Mouse (Mus musculus) limb, embryonic 10.5 days (tissue): Measurements from ENCODE around the gene Lsmem1. TPM values are rescaled to one million over a fixed set of nuclear protein-coding genes. Genes with fewer than 3 reads are reported as not detected.
"Not testable (repeated sequence)": the region's sequence is repeated elsewhere in the genome, so short reads cannot be mapped to it uniquely, and the experiment has no call there.

ENCODE experiments used
- DNase-seq: peaks from one replicate; pipeline ENCODE4 v3.0.0-alpha.2; 2017; ENCODE audit warnings: low spot score
- H3K27ac ChIP-seq: fragments of 300-500 bp; sonication (generic); 2 replicates; pipeline ENCODE4 v1.5.1; 2016; ENCODE audit warnings: mild to moderate bottlenecking
- H3K27me3 ChIP-seq: fragments of 300-500 bp; sonication (generic); 2 replicates; pipeline ENCODE4 v1.6.1; 2016; ENCODE audit warnings: low read depth, mild to moderate bottlenecking; ENCODE audit not compliant: poor library complexity, severe bottlenecking
- H3K36me3 ChIP-seq: fragments of 300-500 bp; sonication (generic); 2 replicates; pipeline ENCODE4 v1.6.1; 2016; ENCODE audit warnings: mild to moderate bottlenecking, moderate library complexity
- H3K4me1 ChIP-seq: fragments of 300-500 bp; sonication (generic); 2 replicates; pipeline ENCODE4 v1.6.1; 2016
- H3K4me3 ChIP-seq: fragments of 300-500 bp; sonication (generic); 2 replicates; pipeline ENCODE4 v1.5.1; 2016; ENCODE audit warnings: mild to moderate bottlenecking, moderate library complexity
- H3K9me3 ChIP-seq: fragments of 300-500 bp; sonication (generic); replicated peaks from 2 replicates; pipeline ENCODE4 v1.6.1; 2016; ENCODE audit warnings: mild to moderate bottlenecking
- WGBS: fragments of 180-500 bp; shearing (Covaris S2); methylation state at CpG from one replicate; pipeline ENCODE4 v1.1.7; 2016; 5-methylcytosine and 5-hydroxymethylcytosine counted together
- polyA plus RNA-seq: library from polyadenylated mRNA; unstranded; fragments of >200 nt; fragmentation: Nextera tagmentation; extraction: Ambion mirVana; gene quantifications from 2 replicates; pipeline ENCODE4 v1.2.1, GENCODE M21; 2016

Lsmem1 gene
- polyA plus RNA-seq, 1 experiment from 2014 or later: not detected

GRCm38 (mm10) chr12:40200484-40201235 lies 1.4 kb upstream of the Lsmem1 start:
- H3K4me1 ChIP-seq: peaks cover 6% of the 10 kb centered on the region; the same call in 1 of the 2 replicates
- peaks cover 46% of the 10 kb centered on the region for H3K36me3 ChIP-seq
- WGBS: 91% methylated on average over 6 of the region's 6 CpGs

GRCm38 (mm10) chr12:40199795-40200402 lies 609 bp upstream of the Lsmem1 start:
- Histone ChIP-seq H3K27ac (no peak overlapping the region), H3K9me3 (no peaks in the 10 kb centered on the region), H3K36me3 (peaks cover 38% of the 10 kb centered on the region), H3K27me3 (no peaks in the 10 kb centered on the region), H3K4me3 (no peak overlapping the region), H3K4me1 (peaks cover 6% of the 10 kb centered on the region; the same call in 1 of the 2 replicates)
- WGBS: 62% methylated on average over 7 of the region's 7 CpGs
- peak; percentile 64 for DNase-seq

More at GRCm38 (mm10) chr12:40200484-40201235, 1.4 kb upstream of the Lsmem1 start:
- no peak overlapping the region for H3K27ac ChIP-seq
- no peak overlapping the region for H3K4me3 ChIP-seq
- no peaks in the 10 kb centered on the region for H3K9me3 ChIP-seq
- no peaks in the 10 kb centered on the region for H3K27me3 ChIP-seq
- DNase-seq: no peak

GRCm38 (mm10) chr12:40198427-40198826 lies 863 bp downstream of the Lsmem1 start:
- Histone ChIP-seq H3K27ac (no peak overlapping the region), H3K36me3 (peaks cover 24% of the 10 kb centered on the region), H3K4me3 (no peak overlapping the region), H3K4me1 (peaks cover 6% of the 10 kb centered on the region; the same call in 1 of the 2 replicates), H3K9me3 (no peaks in the 10 kb centered on the region), H3K27me3 (no peaks in the 10 kb centered on the region)
- 85% methylated on average over 9 of the region's 9 CpGs for WGBS
- no peak for DNase-seq

DNA sequence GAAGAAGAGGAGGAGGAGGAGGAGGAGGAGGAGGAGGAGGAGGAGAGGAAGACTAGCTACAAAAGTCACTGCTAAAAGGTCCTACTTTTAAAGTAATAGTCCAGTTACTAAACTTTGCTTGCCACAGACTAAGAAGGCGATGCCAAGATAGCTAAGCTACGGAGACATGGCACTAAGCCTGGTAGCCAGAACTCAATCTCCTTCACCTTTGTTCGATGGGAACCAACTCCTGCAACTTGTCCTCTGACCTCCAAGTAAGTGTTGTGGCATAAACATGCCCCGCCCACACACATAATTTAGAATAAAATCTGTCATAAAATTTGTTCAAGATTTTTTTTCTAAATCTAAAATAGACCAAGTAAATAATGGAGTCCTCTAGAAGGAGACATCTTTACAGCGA lies 1.3 kb downstream of the Lsmem1 start:
- Histone ChIP-seq H3K27me3 (no peaks in the 10 kb centered on the region), H3K9me3 (no peaks in the 10 kb centered on the region), H3K36me3 (peaks cover 20% of the 10 kb centered on the region), H3K27ac (no peak overlapping the region), H3K4me3 (no peak overlapping the region), H3K4me1 (peaks cover 6% of the 10 kb centered on the region; the same call in 1 of the 2 replicates)
- DNase-seq: no peak
- 93% methylated on average over 5 of the region's 5 CpGs for WGBS

- DNase-seq: no peak
- peaks cover 6% of the 10 kb centered on the region; the same call in 1 of the 2 replicates for H3K4me1 ChIP-seq
- peaks cover 15% of the 10 kb centered on the region for H3K36me3 ChIP-seq
- no peak overlapping the region for H3K4me3 ChIP-seq
- H3K27me3 ChIP-seq: no peaks in the 10 kb centered on the region
- no peak overlapping the region for H3K27ac ChIP-seq
- H3K9me3 ChIP-seq: no peaks in the 10 kb centered on the region
Measured at GRCm38 (mm10) chr12:40197511-40197910, 1.8 kb downstream of the Lsmem1 start.

GRCm38 (mm10) chr12:40185474-40185873 lies 13.8 kb downstream of the Lsmem1 start:
- Histone ChIP-seq H3K27ac (no peak overlapping the region), H3K27me3 (no peaks in the 10 kb centered on the region), H3K9me3 (no peaks in the 10 kb centered on the region), H3K4me3 (no peak overlapping the region), H3K36me3 (no peaks in the 10 kb centered on the region), H3K4me1 (no peaks in the 10 kb centered on the region)
- DNase-seq: no peak
- 93% methylated on average over 3 of the region's 3 CpGs for WGBS

- 67% methylated on average over 6 of the region's 6 CpGs for whole genome bisulfite sequencing
- no peaks in the 10 kb centered on the region for H3K36me3 ChIP-seq
- no peaks in the 10 kb centered on the region for H3K27me3 ChIP-seq
- no peak overlapping the region for H3K27ac ChIP-seq
- no peak for DNase-seq
- H3K4me1 ChIP-seq: no peaks in the 10 kb centered on the region
- H3K4me3 ChIP-seq: no peak overlapping the region
- H3K9me3 ChIP-seq: no peaks in the 10 kb centered on the region
Measured at GRCm38 (mm10) chr12:40177089-40177488, 22.2 kb downstream of the Lsmem1 start.

GRCm38 (mm10) chr12:40176158-40176557 lies 23.1 kb downstream of the Lsmem1 start:
- Histone ChIP-seq H3K36me3 (no peaks in the 10 kb centered on the region), H3K27ac (no peak overlapping the region), H3K27me3 (no peaks in the 10 kb centered on the region), H3K9me3 (no peaks in the 10 kb centered on the region), H3K4me1 (no peaks in the 10 kb centered on the region), H3K4me3 (no peak overlapping the region)
- 87% methylated on average over 2 of the region's 2 CpGs for WGBS
- no peak for DNase-seq

- DNase-seq, H3K4me1 ChIP-seq, H3K4me3 ChIP-seq, H3K27ac ChIP-seq, H3K36me3 ChIP-seq, H3K9me3 ChIP-seq, H3K27me3 ChIP-seq: not testable (repeated sequence)
- WGBS: 81% methylated on average over 1 of the region's 1 CpGs
Measured at GRCm38 (mm10) chr12:40175171-40175570, 24.1 kb downstream of the Lsmem1 start.

- H3K9me3 ChIP-seq: no peaks in the 10 kb centered on the region
- H3K4me1 ChIP-seq: no peaks in the 10 kb centered on the region
- no peaks in the 10 kb centered on the region for H3K36me3 ChIP-seq
- H3K27me3 ChIP-seq: no peaks in the 10 kb centered on the region
- 92% methylated on average over 2 of the region's 2 CpGs for WGBS
- H3K27ac ChIP-seq: no peak overlapping the region
- no peak for DNase-seq
- H3K4me3 ChIP-seq: no peak overlapping the region
Measured at GRCm38 (mm10) chr12:40171637-40172036, 27.7 kb downstream of the Lsmem1 start.

GRCm38 (mm10) chr12:40169675-40170074 lies 29.6 kb downstream of the Lsmem1 start:
- no peaks in the 10 kb centered on the region for H3K4me1 ChIP-seq
- no peaks in the 10 kb centered on the region for H3K36me3 ChIP-seq
- H3K27me3 ChIP-seq: no peaks in the 10 kb centered on the region
- no peak for DNase-seq
- H3K9me3 ChIP-seq: no peaks in the 10 kb centered on the region
- no peak overlapping the region for H3K27ac ChIP-seq
- H3K4me3 ChIP-seq: no peak overlapping the region
- WGBS: 97% methylated on average over 1 of the region's 1 CpGs

DNA sequence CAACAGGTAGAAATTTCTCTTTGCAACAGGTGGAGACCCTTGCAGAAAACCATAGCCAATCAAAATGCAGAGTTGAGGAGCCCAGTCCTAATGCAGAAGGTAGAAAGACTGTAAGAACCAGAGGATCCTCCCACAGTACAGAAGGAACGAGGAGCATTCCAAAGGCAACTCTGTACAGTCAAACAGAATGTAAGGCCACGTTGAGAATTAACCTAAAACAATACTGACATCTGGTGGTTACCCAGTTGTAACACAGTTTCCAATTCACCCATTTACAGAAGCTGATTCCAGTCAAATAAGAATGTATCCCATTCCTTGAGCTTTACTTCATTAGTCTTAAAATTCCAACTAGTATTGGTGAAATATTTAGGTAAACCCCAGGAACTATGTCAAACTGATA lies 34.7 kb downstream of the Lsmem1 start:
- no peak overlapping the region for H3K27ac ChIP-seq
- H3K27me3 ChIP-seq: no peaks in the 10 kb centered on the region
- no peak overlapping the region for H3K4me3 ChIP-seq
- no peaks in the 10 kb centered on the region for H3K4me1 ChIP-seq
- H3K36me3 ChIP-seq: no peaks in the 10 kb centered on the region
- 14% methylated on average over 2 of the region's 2 CpGs for WGBS
- DNase-seq: no peak
- H3K9me3 ChIP-seq: no peaks in the 10 kb centered on the region

DNA sequence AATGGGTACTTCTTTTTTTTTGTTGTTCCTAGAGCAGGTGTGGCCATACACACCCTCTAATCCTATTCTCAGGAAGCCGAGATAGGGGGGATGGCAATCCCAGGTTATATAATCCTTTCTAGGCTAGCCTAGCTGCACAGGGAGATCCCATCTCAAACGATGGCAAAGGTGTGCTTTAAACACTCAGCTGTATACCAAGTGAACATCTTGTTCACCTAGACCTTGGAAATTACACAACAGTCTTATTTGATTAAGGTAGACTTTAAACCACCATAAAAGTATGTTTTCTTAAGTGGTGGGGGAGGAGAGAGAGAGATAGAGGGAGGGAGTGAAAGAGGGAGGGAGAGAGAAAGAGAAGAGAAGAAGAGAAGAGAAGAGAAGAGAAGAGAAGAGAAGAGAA lies 38.5 kb downstream of the Lsmem1 start:
- Histone ChIP-seq H3K4me1 (no peaks in the 10 kb centered on the region), H3K9me3 (no peaks in the 10 kb centered on the region), H3K27ac (no peak overlapping the region), H3K4me3 (no peak overlapping the region), H3K36me3 (no peaks in the 10 kb centered on the region), H3K27me3 (no peaks in the 10 kb centered on the region)
- 80% methylated on average over 2 of the region's 2 CpGs for WGBS
- no peak for DNase-seq
